Comparison of ENCODE assay signal across 28 mouse cellular contexts in the genomic region with DNA sequence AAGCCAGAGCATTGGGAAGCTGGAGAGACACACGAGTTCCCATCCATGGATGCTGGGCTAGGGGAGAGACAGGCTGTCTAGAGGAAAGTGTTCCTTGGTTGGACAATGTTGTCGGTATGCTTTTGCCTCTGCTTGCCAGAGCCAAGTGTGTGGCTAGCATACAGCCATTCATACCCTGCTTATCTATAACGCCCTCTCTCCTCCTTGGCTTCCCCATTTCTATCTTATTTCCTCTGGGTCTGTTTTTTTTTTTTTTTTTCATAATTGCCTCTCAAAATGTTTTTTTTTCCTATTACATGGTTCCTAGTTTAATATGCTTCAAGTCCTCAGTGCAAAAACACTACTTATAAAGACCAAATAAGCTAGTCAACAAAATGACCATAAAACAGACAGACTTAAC. TPM values are rescaled to one million over a fixed set of nuclear protein-coding genes. Genes with fewer than 3 reads are reported as not detected.
DNase-seq lines count a peak whose midpoint lies in the region; ATAC-seq lines count a peak whose summit lies in the region.
"Had no signal": no experiment of that assay in that cellular context is flagged by ENCODE, and none has a peak within 500 bp of the region (broad histone marks: within the 10 kb centered on the region; RNA-seq: fewer than 3 reads in every experiment).

No protein-coding gene starts in this region.

- peak; percentile 84 for DNase-seq in MEL-GATA-1-ER (ENCODE audit: extremely low read depth, low read depth)
- no peak for DNase-seq in B cell, adult 2 months
- no peak for DNase-seq in kidney, adult 11 months
- no peak for DNase-seq in heart, embryonic 10.5 days (ENCODE audit: low spot score)
- DNase-seq: adrenal gland, adult 2 months; adrenal gland, postnatal 10 days; adrenal gland, postnatal 25 days; cerebellum, adult 11 months; cerebellum, adult 18-20 months; cerebellum, adult 8-10 months; cerebellum, adult 9-11 months; cerebellum, postnatal 14 days; cerebellum, postnatal 36 days; forebrain, postnatal 0 days had no signal

- H3K36me3 ChIP-seq in megakaryocyte, embryonic 14.5 days (replicated peaks; ENCODE audit: low read length) = peaks cover 23% of the 10 kb centered on the region
- H3K36me3 ChIP-seq in heart, embryonic 10.5 days = peaks cover 12% of the 10 kb centered on the region; the same call in 1 of the 2 replicates
- H3K36me3 ChIP-seq: embryonic facial prominence, embryonic 10.5 days; embryonic facial prominence, embryonic 12.5 days; forebrain, embryonic 15.5 days; G1E had no signal

- H3K27me3 ChIP-seq in megakaryocyte, embryonic 14.5 days (replicated peaks) = no peaks in the 10 kb centered on the region
- no peaks in the 10 kb centered on the region for H3K27me3 ChIP-seq in heart, embryonic 10.5 days (ENCODE audit: insufficient read depth, poor library complexity, severe bottlenecking)
- H3K27me3 ChIP-seq: CH12.LX; embryonic facial prominence, embryonic 12.5 days; forebrain, embryonic 13.5 days; forebrain, embryonic 15.5 days; Patski had no signal

- H3K4me3 ChIP-seq in megakaryocyte, embryonic 14.5 days (replicated peaks) = peak overlapping the region; percentile 86
- no peak overlapping the region for H3K4me3 ChIP-seq in heart, embryonic 10.5 days
- H3K4me3 ChIP-seq: embryonic facial prominence, embryonic 10.5 days; embryonic facial prominence, embryonic 12.5 days; forebrain, embryonic 13.5 days; forebrain, embryonic 15.5 days had no signal

- no peak for ATAC-seq in megakaryocyte, adult 5-6 weeks (ENCODE audit: poor library complexity, severe bottlenecking)
- peak; percentile 98 to 99 for ATAC-seq in hematopoietic stem cell, adult 5-6 weeks (replicated peaks in 1 of 2; ENCODE audit: insufficient read depth in 1 of 2, low FRiP score in 2 of 2, low TSS enrichment in 1 of 2, low read depth in 1 of 2, poor library complexity in 2 of 2, severe bottlenecking in 2 of 2)
- ATAC-seq in megakaryocyte-erythroid progenitor cell, adult 5-6 weeks (replicated peaks; ENCODE audit: low FRiP score, low TSS enrichment, poor library complexity, severe bottlenecking) = peak; percentile 95
- ATAC-seq: activated CD4-positive, CD25-positive, alpha-beta regulatory T cell, adult 4 months; CD4-positive, CD25-positive, alpha-beta regulatory T cell, adult 4 months; forebrain, embryonic 13.5 days; forebrain, embryonic 15.5 days; forebrain, postnatal 0 days; Patski had no signal

- 81% methylated on average over 3 of the region's 3 CpGs for WGBS in heart, embryonic 10.5 days

- H3K4me1 ChIP-seq in megakaryocyte, embryonic 14.5 days = peaks cover 21% of the 10 kb centered on the region
- no peaks in the 10 kb centered on the region for H3K4me1 ChIP-seq in heart, embryonic 10.5 days
- H3K4me1 ChIP-seq: embryonic facial prominence, embryonic 10.5 days; embryonic facial prominence, embryonic 12.5 days; forebrain, embryonic 13.5 days; forebrain, embryonic 15.5 days had no signal

- H3K27ac ChIP-seq in heart, embryonic 10.5 days = no peak overlapping the region
- H3K27ac ChIP-seq: embryonic facial prominence, embryonic 10.5 days; embryonic facial prominence, embryonic 12.5 days; forebrain, embryonic 13.5 days; forebrain, embryonic 15.5 days had no signal

- H3K9me3 ChIP-seq in megakaryocyte, embryonic 14.5 days = peaks cover 12% of the 10 kb centered on the region
- no peaks in the 10 kb centered on the region for H3K9me3 ChIP-seq in heart, embryonic 10.5 days
- H3K9me3 ChIP-seq: embryonic facial prominence, embryonic 10.5 days; forebrain, embryonic 15.5 days; G1E had no signal

RNA-seq across cellular contexts. Expression of a gene that starts 13.8 kb away (rescaled TPM):
- 0.27 TPM in 1 of 2 replicates, not detected in the other for polyA plus RNA-seq in megakaryocyte, embryonic 14.5 days (2012; ENCODE audit: insufficient read depth, low replicate concordance)
- total RNA-seq in megakaryocyte, adult 5-6 weeks (2015) = not detected in 2 replicates
- 0.26 TPM in 1 of 2 replicates, not detected in the other for total RNA-seq in megakaryocyte, adult 5-6 weeks (2017)
- total RNA-seq in hematopoietic stem cell, adult 5-6 weeks (2017) = 1.3 and 1.5 TPM in 2 replicates
- total RNA-seq in megakaryocyte-erythroid progenitor cell, adult 5-6 weeks (2014; fragmentation: Nextera tagmentation) = not detected in 2 replicates
- 1.4 TPM in 1 of 2 replicates, not detected in the other for total RNA-seq in megakaryocyte-erythroid progenitor cell, adult 5-6 weeks (2017)
- 11.5 and 20.7 TPM in 2 replicates for polyA plus RNA-seq in heart, embryonic 10.5 days (2016; fragmentation: Nextera tagmentation; extraction: Ambion mirVana)
- total RNA-seq: adrenal gland, postnatal 25 days; CH12.LX had no signal
- polyA plus RNA-seq: adrenal gland, adult 2 months; CD4-positive, CD25-positive, alpha-beta regulatory T cell, adult 4 months; embryonic facial prominence, embryonic 10.5 days; forebrain, embryonic 11.5 days; forebrain, embryonic 13.5 days; forebrain, embryonic 15.5 days; G1E; Patski had no signal

RNA-seq across cellular contexts. Expression of a gene that starts 51.4 kb away (rescaled TPM):
- 2.6 TPM in 1 of 2 replicates, not detected in the other for polyA plus RNA-seq in megakaryocyte, embryonic 14.5 days (2012; ENCODE audit: insufficient read depth, low replicate concordance)
- 0.09 and 0.78 TPM in 2 replicates for total RNA-seq in megakaryocyte, adult 5-6 weeks (2015)
- 1.2 and 1.4 TPM in 2 replicates for total RNA-seq in megakaryocyte, adult 5-6 weeks (2017)
- total RNA-seq in hematopoietic stem cell, adult 5-6 weeks (2017) = 2.4 and 3.7 TPM in 2 replicates
- 12.1 and 12.7 TPM in 2 replicates for total RNA-seq in megakaryocyte-erythroid progenitor cell, adult 5-6 weeks (2014; fragmentation: Nextera tagmentation)
- 31.9 and 62.5 TPM in 2 replicates for total RNA-seq in megakaryocyte-erythroid progenitor cell, adult 5-6 weeks (2017)
- 0.28 and 1.3 TPM in 2 replicates for polyA plus RNA-seq in heart, embryonic 10.5 days (2016; fragmentation: Nextera tagmentation; extraction: Ambion mirVana)
- total RNA-seq: CH12.LX had no signal
- polyA plus RNA-seq: embryonic facial prominence, embryonic 10.5 days; forebrain, embryonic 11.5 days; forebrain, embryonic 13.5 days; forebrain, embryonic 15.5 days; G1E had no signal
